Mouse (Mus musculus) forebrain, embryonic 13.5 days (tissue): ENCODE data around the gene Gm1043. TPM values are rescaled to one million over a fixed set of nuclear protein-coding genes. Genes with fewer than 3 reads are reported as not detected.

Experiments used
- ATAC-seq: fragments of 200-750 bp; cut with Nextera tagmentation; 2 replicates; pipeline ENCODE4 v1.8.0; 2017
- H3K27ac ChIP-seq: fragments of 300-500 bp; sonication (generic); 2 replicates; pipeline ENCODE4 v1.5.1; 2015; ENCODE audit warnings: inconsistent platforms, mild to moderate bottlenecking, moderate library complexity
- H3K27me3 ChIP-seq: fragments of 300-500 bp; sonication (generic); 2 replicates; pipeline ENCODE4 v1.6.1; 2015; ENCODE audit warnings: mild to moderate bottlenecking, inconsistent platforms
- H3K36me3 ChIP-seq: fragments of 300-500 bp; sonication (generic); 2 replicates; pipeline ENCODE4 v1.6.1; 2015; ENCODE audit warnings: mild to moderate bottlenecking, inconsistent platforms; ENCODE audit not compliant: poor library complexity, severe bottlenecking
- H3K4me1 ChIP-seq: fragments of 300-500 bp; sonication (generic); 2 replicates; pipeline ENCODE4 v1.6.1; 2015; ENCODE audit warnings: inconsistent platforms
- H3K4me2 ChIP-seq: fragments of 300-500 bp; sonication (generic); 2 replicates; pipeline ENCODE4 v1.6.1; 2015; ENCODE audit warnings: inconsistent platforms, mild to moderate bottlenecking, moderate library complexity
- H3K4me3 ChIP-seq: fragments of 300-500 bp; sonication (generic); 2 replicates; pipeline ENCODE4 v1.5.1; 2015; ENCODE audit warnings: mild to moderate bottlenecking, inconsistent platforms
- H3K9ac ChIP-seq: fragments of 300-500 bp; sonication (generic); 2 replicates; pipeline ENCODE4 v1.6.1; 2015; ENCODE audit warnings: mild to moderate bottlenecking, inconsistent platforms
- H3K9me3 ChIP-seq: fragments of 300-500 bp; sonication (generic); replicated peaks from 2 replicates; pipeline ENCODE4 v1.6.1; 2016; ENCODE audit warnings: inconsistent platforms
- WGBS: fragments of 180-500 bp; shearing (Covaris S2); methylation state at CpG from one replicate; pipeline ENCODE4 v1.1.7; 2015; 5-methylcytosine and 5-hydroxymethylcytosine counted together
- polyA plus RNA-seq: library from polyadenylated mRNA; unstranded; fragments of >200 nt; fragmentation: Nextera tagmentation; extraction: Ambion mirVana; gene quantifications from 2 replicates; pipeline ENCODE4 v1.2.1, GENCODE M21; 2015

Gene Gm1043
- 0.40 and 0.68 TPM in 2 replicates for polyA plus RNA-seq

GRCm38 (mm10) chr5:37085241-37085640, at the start of gene Gm1043:
Gm1043 (plus strand) TSS chr5:37085370.
- Histone ChIP-seq H3K27me3 (peaks cover 19% of the 10 kb centered on the region), H3K4me2 (no peak within 1 kb of the TSS), H3K27ac (peak within 1 kb of the TSS; percentile 73), H3K9ac (no peak within 1 kb of the TSS), H3K4me3 (no peak within 1 kb of the TSS), H3K36me3 (no peaks in the 10 kb centered on the region), H3K9me3 (no peaks in the 10 kb centered on the region), H3K4me1 (peaks cover 29% of the 10 kb centered on the region)
- ATAC-seq, result no peak
- WGBS, result 83% methylated on average over 16 of the region's 16 CpGs

GRCm38 (mm10) chr5:37035896-37036295, 49.3 kb upstream of the Gm1043 start:
- Histone ChIP-seq H3K4me2 (no peak overlapping the region), H3K9ac (no peak overlapping the region), H3K27ac (no peak overlapping the region), H3K4me1 (no peaks in the 10 kb centered on the region), H3K36me3 (no peaks in the 10 kb centered on the region), H3K27me3 (peaks cover 22% of the 10 kb centered on the region), H3K4me3 (no peak overlapping the region), H3K9me3 (no peaks in the 10 kb centered on the region)
- ATAC-seq, result no peak
- 83% methylated on average over 6 of the region's 6 CpGs for WGBS

- Histone ChIP-seq H3K9ac (no peak overlapping the region), H3K27ac (no peak overlapping the region), H3K4me3 (no peak overlapping the region), H3K4me2 (no peak overlapping the region), H3K4me1 (0 out of 2 replicates have a peak, but pooled peaks cover 4% of the 10 kb centered on the region), H3K27me3 (peaks cover 12% of the 10 kb centered on the region; the same call in 1 of the 2 replicates), H3K36me3 (no peaks in the 10 kb centered on the region), H3K9me3 (no peaks in the 10 kb centered on the region)
- ATAC-seq, result no peak
- 85% methylated on average over 3 of the region's 3 CpGs for WGBS
Measured at GRCm38 (mm10) chr5:37036884-37037283, 48.3 kb upstream of the Gm1043 start.

- no peak overlapping the region for H3K4me2 ChIP-seq
- H3K4me1 ChIP-seq, result peaks cover 10% of the 10 kb centered on the region; the same call in 1 of the 2 replicates
- no peak for ATAC-seq
- WGBS, result 85% methylated on average over 6 of the region's 6 CpGs
- H3K27ac ChIP-seq, result no peak overlapping the region
- 0 out of 2 replicates have a peak, but pooled peaks cover 6% of the 10 kb centered on the region for H3K27me3 ChIP-seq
- H3K36me3 ChIP-seq, result no peaks in the 10 kb centered on the region
- H3K9me3 ChIP-seq, result no peaks in the 10 kb centered on the region
- no peak overlapping the region for H3K4me3 ChIP-seq
- no peak overlapping the region for H3K9ac ChIP-seq
Measured at GRCm38 (mm10) chr5:37039908-37040307, 45.3 kb upstream of the Gm1043 start.

- no peak overlapping the region for H3K4me3 ChIP-seq
- H3K9ac ChIP-seq, result no peak overlapping the region
- no peak overlapping the region for H3K27ac ChIP-seq
- H3K36me3 ChIP-seq, result no peaks in the 10 kb centered on the region
- peaks cover 10% of the 10 kb centered on the region; the same call in 1 of the 2 replicates for H3K4me1 ChIP-seq
- 19% methylated on average over 9 of the region's 9 CpGs for WGBS
- no peaks in the 10 kb centered on the region for H3K9me3 ChIP-seq
- 0 out of 2 replicates have a peak, but pooled peaks cover 6% of the 10 kb centered on the region for H3K27me3 ChIP-seq
- no peak overlapping the region for H3K4me2 ChIP-seq
- ATAC-seq, result no peak
Measured at GRCm38 (mm10) chr5:37040711-37041110, 44.5 kb upstream of the Gm1043 start.

DNA sequence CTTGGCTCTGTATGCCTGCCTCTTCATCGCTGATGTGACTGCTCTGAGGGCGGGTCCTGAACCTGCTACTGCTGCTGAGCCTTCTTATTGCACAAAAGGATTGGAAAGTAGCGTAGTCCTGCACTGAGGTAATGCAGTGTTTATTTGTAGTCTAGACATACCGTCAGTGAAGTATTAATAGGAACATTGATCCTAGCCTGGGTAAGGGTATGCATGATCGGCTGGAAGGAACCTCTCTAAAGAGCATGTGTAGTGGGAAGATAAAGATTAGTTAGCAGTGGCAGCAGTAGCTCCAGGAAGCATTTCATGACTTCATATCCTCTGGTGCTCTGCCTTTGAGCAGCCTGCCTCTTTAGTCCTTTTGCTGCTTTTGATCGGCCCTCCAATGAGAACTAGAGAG, 43.5 kb upstream of the Gm1043 start:
- 54% methylated on average over 6 of the region's 6 CpGs for WGBS

DNA sequence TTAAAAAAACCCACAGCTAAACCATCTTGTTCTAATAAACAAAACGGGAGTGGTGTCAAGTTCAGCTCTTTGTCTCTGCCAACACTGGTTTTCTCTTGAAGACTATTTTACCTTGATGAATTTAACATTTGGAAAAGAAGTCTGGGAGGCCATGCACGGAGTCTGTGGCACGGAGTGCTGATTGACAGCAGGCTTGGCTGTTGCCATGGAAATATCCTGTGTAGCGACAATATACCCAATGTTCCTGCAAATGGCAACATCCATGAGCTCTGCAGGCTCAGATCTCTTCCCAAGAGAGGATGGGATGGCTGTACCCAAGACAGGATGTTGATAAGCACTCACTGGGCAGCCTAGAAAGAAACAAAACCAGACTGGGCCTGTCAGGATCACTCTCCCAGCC, 42.2 kb upstream of the Gm1043 start:
- 0 out of 2 replicates have a peak, but pooled peaks cover 4% of the 10 kb centered on the region for H3K27me3 ChIP-seq
- no peaks in the 10 kb centered on the region for H3K9me3 ChIP-seq
- WGBS, result 37% methylated on average over 4 of the region's 4 CpGs
- peaks cover 10% of the 10 kb centered on the region; the same call in 1 of the 2 replicates for H3K4me1 ChIP-seq
- ATAC-seq, result peak; percentile 46; the same call in 1 of the 2 replicates
- no peak overlapping the region for H3K27ac ChIP-seq
- no peak overlapping the region for H3K4me2 ChIP-seq
- no peak overlapping the region for H3K4me3 ChIP-seq
- H3K9ac ChIP-seq, result no peak overlapping the region
- no peaks in the 10 kb centered on the region for H3K36me3 ChIP-seq

More for the DNA sequence above, 43.5 kb upstream of the Gm1043 start:
- no peak overlapping the region for H3K9ac ChIP-seq
- H3K36me3 ChIP-seq, result no peaks in the 10 kb centered on the region
- H3K4me1 ChIP-seq, result peaks cover 10% of the 10 kb centered on the region; the same call in 1 of the 2 replicates
- 0 out of 2 replicates have a peak, but pooled peaks cover 4% of the 10 kb centered on the region for H3K27me3 ChIP-seq
- ATAC-seq, result no peak
- H3K27ac ChIP-seq, result no peak overlapping the region
- H3K9me3 ChIP-seq, result no peaks in the 10 kb centered on the region
- H3K4me3 ChIP-seq, result no peak overlapping the region
- H3K4me2 ChIP-seq, result no peak overlapping the region

GRCm38 (mm10) chr5:37044793-37045192, 40.4 kb upstream of the Gm1043 start:
- Histone ChIP-seq H3K27ac (no peak overlapping the region), H3K4me3 (no peak overlapping the region), H3K9me3 (no peaks in the 10 kb centered on the region), H3K36me3 (no peaks in the 10 kb centered on the region), H3K4me2 (no peak overlapping the region), H3K4me1 (peaks cover 10% of the 10 kb centered on the region; the same call in 1 of the 2 replicates), H3K27me3 (no peaks in the 10 kb centered on the region), H3K9ac (no peak overlapping the region)
- 69% methylated on average over 2 of the region's 2 CpGs for WGBS
- ATAC-seq, result no peak

DNA sequence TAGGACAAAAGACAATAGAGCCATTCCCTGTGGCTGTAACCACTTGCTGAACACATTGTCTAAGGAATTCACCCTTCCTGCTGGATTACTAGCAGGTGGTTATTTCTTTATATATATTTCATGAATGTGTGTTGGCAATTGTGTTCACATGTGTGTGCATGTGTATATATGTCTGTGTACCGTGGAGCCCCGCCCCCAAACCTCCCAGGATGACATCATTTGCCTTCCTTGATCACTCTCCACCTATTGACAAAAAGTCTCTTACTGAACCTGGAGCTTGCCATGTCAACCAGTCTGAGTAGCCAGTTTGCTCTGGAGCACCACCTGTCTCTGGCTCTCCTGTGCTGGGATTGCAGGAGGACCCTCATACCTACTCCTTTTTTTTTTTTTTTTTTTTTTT, 39.6 kb upstream of the Gm1043 start:
- ATAC-seq, result no peak
- Histone ChIP-seq H3K9me3 (no peaks in the 10 kb centered on the region), H3K27ac (no peak overlapping the region), H3K4me3 (no peak overlapping the region), H3K27me3 (no peaks in the 10 kb centered on the region), H3K4me2 (no peak overlapping the region), H3K9ac (no peak overlapping the region), H3K36me3 (no peaks in the 10 kb centered on the region), H3K4me1 (peaks cover 10% of the 10 kb centered on the region; the same call in 1 of the 2 replicates)
- WGBS, result 82% methylated on average over 2 of the region's 2 CpGs

GRCm38 (mm10) chr5:37046791-37047190, 38.4 kb upstream of the Gm1043 start:
- peaks cover 8% of the 10 kb centered on the region; the same call in 1 of the 2 replicates for H3K4me1 ChIP-seq

GRCm38 (mm10) chr5:37047206-37047915, 37.8 kb upstream of the Gm1043 start:
- Histone ChIP-seq H3K27me3 (no peaks in the 10 kb centered on the region), H3K4me1 (peaks cover 9% of the 10 kb centered on the region; the same call in 1 of the 2 replicates), H3K4me3 (no peak overlapping the region), H3K27ac (no peak overlapping the region), H3K36me3 (no peaks in the 10 kb centered on the region), H3K4me2 (no peak overlapping the region), H3K9me3 (no peaks in the 10 kb centered on the region), H3K9ac (no peak overlapping the region)
- 70% methylated on average over 17 of the region's 17 CpGs for WGBS
- no peak for ATAC-seq

More at GRCm38 (mm10) chr5:37046791-37047190, 38.4 kb upstream of the Gm1043 start:
- H3K36me3 ChIP-seq, result no peaks in the 10 kb centered on the region
- no peaks in the 10 kb centered on the region for H3K27me3 ChIP-seq
- no peak overlapping the region for H3K4me3 ChIP-seq
- no peak for ATAC-seq
- 58% methylated on average over 5 of the region's 5 CpGs for WGBS
- H3K9me3 ChIP-seq, result no peaks in the 10 kb centered on the region
- no peak overlapping the region for H3K9ac ChIP-seq
- no peak overlapping the region for H3K27ac ChIP-seq
- no peak overlapping the region for H3K4me2 ChIP-seq

- H3K9me3 ChIP-seq, result no peaks in the 10 kb centered on the region
- ATAC-seq, result no peak
- H3K4me1 ChIP-seq, result peaks cover 14% of the 10 kb centered on the region; the same call in 1 of the 2 replicates
Measured at GRCm38 (mm10) chr5:37047992-37048391, 37.2 kb upstream of the Gm1043 start.

More at GRCm38 (mm10) chr5:37047992-37048391, 37.2 kb upstream of the Gm1043 start:
- WGBS, result 78% methylated on average over 7 of the region's 7 CpGs
- no peak overlapping the region for H3K27ac ChIP-seq
- no peaks in the 10 kb centered on the region for H3K27me3 ChIP-seq
- H3K4me3 ChIP-seq, result no peak overlapping the region
- H3K36me3 ChIP-seq, result no peaks in the 10 kb centered on the region
- no peak overlapping the region for H3K9ac ChIP-seq
- H3K4me2 ChIP-seq, result no peak overlapping the region
